Mouse (Mus musculus) myocyte (in vitro differentiated cells): ENCODE measurements around the gene Gtpbp8. TPM values are rescaled to one million over a fixed set of nuclear protein-coding genes. Genes with fewer than 3 reads are reported as not detected.

Experiments used
- H3K27me3 ChIP-seq: one replicate; pipeline ENCODE4 v1.6.1; 2011; ENCODE audit not compliant: control insufficient read depth, insufficient read depth, insufficient read length
- H3K36me3 ChIP-seq: one replicate; pipeline ENCODE4 v1.6.1; 2011; ENCODE audit not compliant: control insufficient read depth, insufficient read depth
- H3K4me2 ChIP-seq: one replicate; pipeline ENCODE4 v1.6.1; 2011; ENCODE audit warnings: low read depth, control low read depth
- H3K4me3 ChIP-seq: one replicate; pipeline ENCODE4 v1.5.1; 2011; ENCODE audit warnings: mild to moderate bottlenecking, control low read depth, moderate library complexity
- H3K79me2 ChIP-seq: one replicate; pipeline ENCODE4 v1.6.1; 2011; ENCODE audit not compliant: control insufficient read depth, insufficient read depth
- H3ac ChIP-seq: one replicate; pipeline ENCODE4 v1.6.1; 2011; ENCODE audit not compliant: control insufficient read depth, insufficient read length
- CEBPB ChIP-seq: IDR thresholded peaks from 2 replicates; pipeline ENCODE4 v1.6.1; 2011; ENCODE audit warnings: mild to moderate bottlenecking, moderate library complexity; ENCODE audit not compliant: poor library complexity, insufficient read depth, severe bottlenecking
- E2F4 ChIP-seq: IDR thresholded peaks from one replicate; pipeline ENCODE4 v1.6.1; 2011; ENCODE audit warnings: mild to moderate bottlenecking, control low read depth, moderate library complexity; ENCODE audit not compliant: insufficient read depth
- MAX ChIP-seq: IDR thresholded peaks from one replicate; pipeline ENCODE4 v1.6.1; 2011; ENCODE audit warnings: low read depth, mild to moderate bottlenecking, control low read depth
- MYOD1 ChIP-seq, 3 experiments: IDR thresholded peaks; one replicate each; pipeline ENCODE4 v1.6.1; 2011; ENCODE audit warnings: control low read depth in 2 of 3, low read depth in 2 of 3, mild to moderate bottlenecking in 2 of 3, moderate library complexity in 1 of 3; ENCODE audit not compliant: insufficient read length in 2 of 3, control insufficient read depth in 1 of 3
- MYOG ChIP-seq, 3 experiments: IDR thresholded peaks; one replicate each; pipeline ENCODE4 v1.6.1; 2011; ENCODE audit warnings: control low read depth in 2 of 3, low read depth in 2 of 3, mild to moderate bottlenecking in 2 of 3; ENCODE audit not compliant: insufficient read length in 2 of 3, control insufficient read depth in 1 of 3, insufficient read depth in 1 of 3
- POLR2A ChIP-seq: IDR thresholded peaks from one replicate; pipeline ENCODE4 v1.6.1; 2011; ENCODE audit warnings: low read depth, mild to moderate bottlenecking, control low read depth, moderate library complexity; ENCODE audit not compliant: insufficient read length
- POLR2AphosphoS2 ChIP-seq: IDR thresholded peaks from one replicate; pipeline ENCODE4 v1.6.1; 2011; ENCODE audit warnings: low read depth, control low read depth; ENCODE audit not compliant: insufficient read length
- REST ChIP-seq: IDR thresholded peaks from one replicate; pipeline ENCODE4 v1.6.1; 2011; ENCODE audit warnings: mild to moderate bottlenecking, control low read depth, moderate library complexity; ENCODE audit not compliant: insufficient read depth, insufficient read length
- SRF ChIP-seq: IDR thresholded peaks from one replicate; pipeline ENCODE4 v1.6.1; 2011; ENCODE audit warnings: low read depth; ENCODE audit not compliant: control insufficient read depth, insufficient read length
- TCF12 ChIP-seq: IDR thresholded peaks from one replicate; pipeline ENCODE4 v1.6.1; 2011; ENCODE audit warnings: mild to moderate bottlenecking, control low read depth; ENCODE audit not compliant: poor library complexity, insufficient read depth, severe bottlenecking
- TCF3 ChIP-seq: IDR thresholded peaks from one replicate; pipeline ENCODE4 v1.6.1; 2011; ENCODE audit warnings: low read depth, control low read depth; ENCODE audit not compliant: insufficient read length
- USF1 ChIP-seq: IDR thresholded peaks from one replicate; pipeline ENCODE4 v1.6.1; 2011; ENCODE audit warnings: low read depth, mild to moderate bottlenecking, control low read depth, moderate library complexity
- polyA plus RNA-seq: library from polyadenylated mRNA; unstranded; fragments of >200 nt; fragmentation: generic; extraction: Trizol; gene quantifications from one replicate; pipeline ENCODE4 v1.2.1, GENCODE M21; 2012; ENCODE audit warnings: missing spikeins

Gene Gtpbp8
- polyA plus RNA-seq, 1 experiment, result 8.2 TPM

DNA sequence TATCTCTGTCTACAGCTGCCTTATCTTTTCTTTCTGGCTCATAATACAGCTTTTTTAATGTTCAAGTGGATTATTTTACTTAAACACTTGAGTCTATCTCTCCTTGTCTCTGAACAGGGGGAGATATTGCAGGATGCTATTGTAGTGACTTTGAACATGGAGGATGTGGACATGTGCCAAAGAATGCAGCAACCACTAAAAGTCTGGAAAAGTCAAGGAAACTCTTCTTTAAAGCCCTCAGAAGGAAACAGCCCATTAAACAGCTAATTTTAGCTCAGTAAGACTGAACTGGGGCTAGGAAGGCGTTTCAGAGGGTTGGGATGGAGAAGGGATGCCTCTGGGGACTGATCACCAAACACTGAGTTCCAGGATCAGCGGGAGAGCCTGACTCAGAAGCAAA is 23.5 kb downstream of the Gtpbp8 start:
- TF ChIP-seq REST (no peak), USF1 (no peak), POLR2AphosphoS2 (no peak), TCF3 (no peak), CEBPB (no peak), MYOD1 (IDR thresholded peaks at IDR 0.05; ENCODE audit: control insufficient read depth in 1 of 3, insufficient read length in 2 of 3, low read depth in 2 of 3) (no peak), SRF (no peak), POLR2A (no peak), MAX (no peak)
- H3K4me3 ChIP-seq, result no peak overlapping the region
- H3K4me2 ChIP-seq, result peak overlapping the region; percentile 96
- no peak overlapping the region for H3ac ChIP-seq
- no peaks in the 10 kb centered on the region for H3K27me3 ChIP-seq
- H3K79me2 ChIP-seq, result peaks cover 39% of the 10 kb centered on the region
- peaks cover 3% of the 10 kb centered on the region for H3K36me3 ChIP-seq

DNA sequence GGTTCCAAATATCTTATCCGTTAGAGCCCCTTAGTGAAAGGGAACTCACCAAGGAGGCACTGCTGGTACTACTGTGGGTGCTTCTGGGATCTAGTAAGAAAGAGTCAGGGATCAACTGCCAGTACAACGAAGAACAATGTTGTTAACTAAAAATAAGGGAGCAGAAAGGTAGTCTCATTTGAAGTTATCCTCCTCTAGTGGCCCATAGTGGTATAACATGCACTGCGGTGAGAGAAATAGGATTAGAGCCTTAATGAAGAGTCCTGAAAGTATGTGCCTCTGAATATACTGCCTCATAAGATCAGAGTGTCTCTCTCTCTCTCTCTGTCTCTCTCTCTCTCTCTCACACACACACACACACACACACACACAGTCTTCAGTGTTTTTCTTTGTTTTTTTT is 25.6 kb downstream of the Gtpbp8 start:
- H3K4me3 ChIP-seq, result no peak overlapping the region
- peaks cover 18% of the 10 kb centered on the region for H3K79me2 ChIP-seq
- TF ChIP-seq POLR2A (no peak), MYOD1 (IDR thresholded peaks at IDR 0.05; ENCODE audit: control insufficient read depth in 1 of 3, insufficient read length in 2 of 3, low read depth in 2 of 3) (no peak), E2F4 (no peak), POLR2AphosphoS2 (no peak), MYOG (IDR thresholded peaks at IDR 0.05; ENCODE audit: control insufficient read depth in 1 of 3, insufficient read depth in 1 of 3, insufficient read length in 2 of 3, low read depth in 2 of 3) (no peak), REST (no peak), MAX (no peak), TCF12 (no peak), TCF3 (no peak)
- H3ac ChIP-seq, result no peak overlapping the region
- H3K4me2 ChIP-seq, result no peak overlapping the region
- peaks cover 3% of the 10 kb centered on the region for H3K36me3 ChIP-seq
- no peaks in the 10 kb centered on the region for H3K27me3 ChIP-seq

GRCm38 (mm10) chr16:44719349-44719748 is 26.8 kb downstream of the Gtpbp8 start:
- peaks cover 8% of the 10 kb centered on the region for H3K79me2 ChIP-seq
- H3K27me3 ChIP-seq, result no peaks in the 10 kb centered on the region
- H3K4me3 ChIP-seq, result no peak overlapping the region
- H3ac ChIP-seq, result no peak overlapping the region
- TF ChIP-seq REST, result no peak
- no peak for TF ChIP-seq TCF12
- TF ChIP-seq SRF, result no peak
- TF ChIP-seq POLR2AphosphoS2, result no peak
- TF ChIP-seq MYOD1 (IDR thresholded peaks at IDR 0.05; ENCODE audit: control insufficient read depth in 1 of 3, insufficient read length in 2 of 3, low read depth in 2 of 3), result no peak
- TF ChIP-seq MAX, result no peak
- H3K4me2 ChIP-seq, result no peak overlapping the region
- H3K36me3 ChIP-seq, result peaks cover 3% of the 10 kb centered on the region

GRCm38 (mm10) chr16:44717838-44718237 is 28.3 kb downstream of the Gtpbp8 start:
- no peak overlapping the region for H3K4me2 ChIP-seq
- H3K79me2 ChIP-seq, result no peaks in the 10 kb centered on the region
- peaks cover 3% of the 10 kb centered on the region for H3K36me3 ChIP-seq
- no peak for TF ChIP-seq SRF
- TF ChIP-seq REST, result no peak
- TF ChIP-seq USF1, result no peak
- TF ChIP-seq MAX, result no peak
- H3ac ChIP-seq, result no peak overlapping the region
- H3K27me3 ChIP-seq, result no peaks in the 10 kb centered on the region
- no peak overlapping the region for H3K4me3 ChIP-seq

DNA sequence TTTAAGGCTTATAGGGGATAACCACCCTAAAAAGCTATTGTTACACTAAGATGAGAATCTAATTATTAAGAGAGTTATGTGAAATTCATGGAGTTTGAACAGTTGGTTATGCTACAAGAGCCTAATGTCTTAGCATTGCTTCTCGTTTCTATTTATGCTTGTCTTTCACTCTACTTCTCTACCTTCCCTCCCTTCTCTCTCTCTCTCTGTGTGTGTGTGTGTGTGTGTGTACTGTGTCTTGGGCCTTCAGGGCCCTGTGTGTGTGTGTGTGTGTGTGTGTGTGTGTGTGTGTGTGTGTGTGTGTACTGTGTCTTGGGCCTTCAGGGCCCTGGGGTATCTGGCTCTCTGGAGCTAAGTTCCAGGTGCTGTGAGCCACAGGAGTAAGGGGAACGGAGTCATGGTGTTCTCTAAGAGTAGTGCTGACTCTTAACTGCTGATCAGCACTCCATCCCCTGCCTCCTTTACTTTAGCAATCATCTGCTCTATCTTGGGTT is 29.0 kb downstream of the Gtpbp8 start:
- Histone ChIP-seq H3K79me2 (no peaks in the 10 kb centered on the region), H3K27me3 (no peaks in the 10 kb centered on the region), H3K36me3 (peaks cover 3% of the 10 kb centered on the region), H3K4me2 (no peak overlapping the region), H3ac (no peak overlapping the region), H3K4me3 (no peak overlapping the region)
- no peak for TF ChIP-seq TCF3
- no peak for TF ChIP-seq E2F4
- TF ChIP-seq TCF12, result no peak
- TF ChIP-seq POLR2A, result no peak
- no peak for TF ChIP-seq REST
- no peak for TF ChIP-seq CEBPB
- no peak for TF ChIP-seq MYOG (IDR thresholded peaks at IDR 0.05; ENCODE audit: control insufficient read depth in 1 of 3, insufficient read depth in 1 of 3, insufficient read length in 2 of 3, low read depth in 2 of 3)
- no peak for TF ChIP-seq MYOD1 (IDR thresholded peaks at IDR 0.05; ENCODE audit: control insufficient read depth in 1 of 3, insufficient read length in 2 of 3, low read depth in 2 of 3)
- TF ChIP-seq SRF, result no peak
- no peak for TF ChIP-seq MAX
- TF ChIP-seq POLR2AphosphoS2, result no peak
- no peak for TF ChIP-seq USF1
